Mouse (Mus musculus): Measurements from ENCODE around the gene Cd93. TPM values are rescaled to one million over a fixed set of nuclear protein-coding genes. Genes with fewer than 3 reads are reported as not detected.

Cd93 gene
- polyA plus RNA-seq (2015; fragmentation: Nextera tagmentation; extraction: Ambion mirVana): 16.3 and 17.1 TPM in 2 replicates

DNA sequence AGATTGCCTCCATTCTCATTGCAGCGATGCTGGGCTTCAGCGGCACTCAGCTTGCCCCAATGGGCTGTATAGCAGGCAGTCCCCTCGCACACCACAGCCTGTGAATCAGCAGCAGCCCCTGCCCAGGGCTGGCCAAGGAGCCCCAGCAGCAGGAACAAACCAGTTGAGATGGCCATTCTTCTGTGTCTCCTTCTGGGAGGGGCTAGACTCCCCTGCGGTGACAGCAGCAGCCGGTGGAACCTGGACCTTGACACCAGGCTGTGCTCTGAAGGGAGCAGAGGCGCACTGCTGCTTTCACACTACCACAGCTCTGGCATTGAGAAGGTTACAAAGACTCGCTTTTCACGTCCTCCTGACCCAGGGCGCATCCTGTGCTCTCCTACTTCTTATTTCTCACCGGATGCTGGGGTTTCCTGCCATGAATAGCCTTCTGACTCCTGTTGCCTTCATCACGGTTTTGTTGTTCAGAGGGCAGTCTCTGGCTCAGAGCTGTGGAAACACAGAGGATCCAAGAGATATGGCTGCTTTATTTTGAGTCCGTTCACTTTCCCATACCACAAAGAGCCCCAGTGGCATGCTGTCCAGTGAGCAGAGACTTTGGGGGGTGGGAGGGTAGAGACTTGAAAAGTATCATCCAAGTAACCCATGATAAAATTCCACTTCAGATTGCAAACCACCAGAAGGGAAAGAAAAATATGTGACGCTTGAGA is at the start of gene Cd93:
Gene Cd93 (minus strand): TSS at position 315 of the 710 bp plus-strand sequence.
- peak within 1 kb of the TSS; percentile 36 for H3K4me3 ChIP-seq (replicated peaks)
- peak; percentile 84 for ATAC-seq (replicated peaks; ENCODE audit: low FRiP score)
- H3K9ac ChIP-seq: peak within 1 kb of the TSS; percentile 11; the same call in 1 of the 2 replicates
- no peaks in the 10 kb centered on the region for H3K36me3 ChIP-seq
- WGBS: 38% methylated on average over 13 of the region's 13 CpGs
- peak within 1 kb of the TSS; percentile 34 for H3K4me2 ChIP-seq
- peak within 1 kb of the TSS; percentile 76 for H3K27ac ChIP-seq
- no peaks in the 10 kb centered on the region for H3K9me3 ChIP-seq (replicated peaks)
- H3K27me3 ChIP-seq: no peaks in the 10 kb centered on the region
- peaks cover 8% of the 10 kb centered on the region for H3K4me1 ChIP-seq

DNA sequence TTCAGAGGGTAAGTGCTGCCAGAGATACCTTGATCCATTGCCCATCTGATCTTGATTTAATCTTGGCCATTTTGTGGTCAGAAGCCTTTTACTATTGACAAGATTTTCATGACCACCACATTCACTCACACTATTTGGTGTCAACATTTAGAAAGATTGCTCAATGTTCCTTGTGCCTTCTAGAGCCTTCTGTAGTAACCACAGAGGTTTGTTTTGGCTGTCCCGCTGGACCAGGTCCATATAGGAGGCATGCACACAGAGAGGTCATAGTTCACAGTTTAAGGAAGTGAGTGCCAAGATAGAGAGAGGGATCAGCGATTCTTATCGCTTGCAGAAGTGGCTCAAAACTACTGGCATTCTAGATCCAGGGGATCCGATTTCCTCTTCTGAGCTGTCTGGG is 48.7 kb upstream of the Cd93 start:
- WGBS: 69% methylated on average over 4 of the region's 4 CpGs
- no peak overlapping the region for H3K4me3 ChIP-seq (replicated peaks)
- no peaks in the 10 kb centered on the region for H3K36me3 ChIP-seq
- no peak overlapping the region for H3K4me2 ChIP-seq
- H3K9ac ChIP-seq: no peak overlapping the region
- H3K27ac ChIP-seq: no peak overlapping the region
- no peak for ATAC-seq (replicated peaks; ENCODE audit: low FRiP score)
- H3K9me3 ChIP-seq (replicated peaks): no peaks in the 10 kb centered on the region
- H3K4me1 ChIP-seq: 0 out of 2 replicates have a peak, but pooled peaks cover 6% of the 10 kb centered on the region
- H3K27me3 ChIP-seq: no peaks in the 10 kb centered on the region

GRCm38 (mm10) chr2:148490150-148490549 is 46.8 kb upstream of the Cd93 start:
- no peak overlapping the region for H3K4me2 ChIP-seq
- WGBS: 32% methylated on average over 6 of the region's 6 CpGs
- no peak; the same call in 1 of the 2 replicates for ATAC-seq (replicated peaks; ENCODE audit: low FRiP score)
- 0 out of 2 replicates have a peak, but pooled peaks cover 6% of the 10 kb centered on the region for H3K4me1 ChIP-seq
- H3K9me3 ChIP-seq (replicated peaks): no peaks in the 10 kb centered on the region
- no peaks in the 10 kb centered on the region for H3K36me3 ChIP-seq
- H3K9ac ChIP-seq: no peak overlapping the region
- H3K4me3 ChIP-seq (replicated peaks): no peak overlapping the region
- H3K27ac ChIP-seq: no peak overlapping the region
- no peaks in the 10 kb centered on the region for H3K27me3 ChIP-seq

GRCm38 (mm10) chr2:148488885-148489284 is 45.5 kb upstream of the Cd93 start:
- 0 out of 2 replicates have a peak, but pooled peaks cover 6% of the 10 kb centered on the region for H3K4me1 ChIP-seq
- no peak for ATAC-seq (replicated peaks; ENCODE audit: low FRiP score)
- 89% methylated on average over 2 of the region's 2 CpGs for WGBS
- H3K27ac ChIP-seq: no peak overlapping the region
- H3K27me3 ChIP-seq: no peaks in the 10 kb centered on the region
- no peaks in the 10 kb centered on the region for H3K9me3 ChIP-seq (replicated peaks)
- no peak overlapping the region for H3K4me2 ChIP-seq
- H3K4me3 ChIP-seq (replicated peaks): no peak overlapping the region
- no peak overlapping the region for H3K9ac ChIP-seq
- no peaks in the 10 kb centered on the region for H3K36me3 ChIP-seq

DNA sequence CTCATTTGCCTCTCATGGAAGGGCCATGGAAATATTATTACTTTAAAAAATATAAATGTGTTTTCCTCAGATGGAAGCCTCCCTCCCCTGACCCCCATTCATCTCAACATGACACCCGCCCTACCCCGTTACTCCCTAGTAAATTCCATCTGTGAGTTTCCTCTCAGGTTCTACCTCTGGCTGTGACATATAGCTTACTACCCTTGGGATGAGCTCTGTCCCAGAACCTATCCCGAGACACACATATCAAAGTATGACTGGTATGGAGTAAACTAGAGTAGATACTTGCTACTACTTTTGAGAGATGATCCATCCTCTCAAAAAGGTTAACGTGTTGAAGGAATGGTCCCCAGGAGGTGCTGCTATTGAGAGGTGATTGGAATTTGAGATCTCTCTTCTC is 42.2 kb upstream of the Cd93 start:
- no peak overlapping the region for H3K27ac ChIP-seq
- H3K36me3 ChIP-seq: no peaks in the 10 kb centered on the region
- H3K9ac ChIP-seq: no peak overlapping the region
- ATAC-seq (replicated peaks; ENCODE audit: low FRiP score): no peak
- 0 out of 2 replicates have a peak, but pooled peaks cover 6% of the 10 kb centered on the region for H3K4me1 ChIP-seq
- no peak overlapping the region for H3K4me2 ChIP-seq
- no peaks in the 10 kb centered on the region for H3K9me3 ChIP-seq (replicated peaks)
- H3K4me3 ChIP-seq (replicated peaks): no peak overlapping the region
- no peaks in the 10 kb centered on the region for H3K27me3 ChIP-seq
- WGBS: 78% methylated on average over 4 of the region's 4 CpGs

DNA sequence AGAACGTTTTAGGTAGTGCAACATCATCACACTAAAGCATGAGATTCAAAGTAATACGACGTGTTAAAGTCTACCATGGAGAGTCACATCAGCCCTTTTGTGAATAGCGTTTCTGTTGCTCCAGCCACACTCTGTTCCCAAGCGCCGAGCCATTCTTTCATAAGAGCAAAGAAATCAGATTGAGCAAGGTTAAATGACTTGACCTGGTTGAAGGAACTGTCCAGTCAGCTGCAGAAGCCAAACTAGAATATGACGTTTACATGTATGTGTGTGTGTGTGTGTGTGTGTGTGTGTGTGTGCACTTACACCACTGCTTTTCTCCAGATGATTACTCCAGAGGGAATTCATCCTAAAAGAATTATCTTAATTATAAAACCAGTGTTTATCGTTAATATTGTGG is 37.0 kb upstream of the Cd93 start:
- H3K9me3 ChIP-seq (replicated peaks): no peaks in the 10 kb centered on the region
- no peak overlapping the region for H3K4me3 ChIP-seq (replicated peaks)
- H3K36me3 ChIP-seq: no peaks in the 10 kb centered on the region
- H3K9ac ChIP-seq: no peak overlapping the region
- no peak overlapping the region for H3K27ac ChIP-seq
- peaks cover 6% of the 10 kb centered on the region; the same call in 1 of the 2 replicates for H3K4me1 ChIP-seq
- 86% methylated on average over 8 of the region's 8 CpGs for whole genome bisulfite sequencing
- H3K4me2 ChIP-seq: no peak overlapping the region
- H3K27me3 ChIP-seq: no peaks in the 10 kb centered on the region
- no peak for ATAC-seq (replicated peaks; ENCODE audit: low FRiP score)

- peaks cover 6% of the 10 kb centered on the region; the same call in 1 of the 2 replicates for H3K4me1 ChIP-seq
- H3K27me3 ChIP-seq: no peaks in the 10 kb centered on the region
- WGBS: 34% methylated on average over 3 of the region's 3 CpGs
- no peaks in the 10 kb centered on the region for H3K36me3 ChIP-seq
- no peak overlapping the region for H3K9ac ChIP-seq
- ATAC-seq (replicated peaks; ENCODE audit: low FRiP score): peak; percentile 91
- no peak overlapping the region for H3K4me2 ChIP-seq
- H3K4me3 ChIP-seq (replicated peaks): no peak overlapping the region
- peak overlapping the region; percentile 51; the same call in 1 of the 2 replicates for H3K27ac ChIP-seq
- no peaks in the 10 kb centered on the region for H3K9me3 ChIP-seq (replicated peaks)
Measured at GRCm38 (mm10) chr2:148478141-148478701, 34.9 kb upstream of the Cd93 start.

GRCm38 (mm10) chr2:148477346-148477745 is 34.0 kb upstream of the Cd93 start:
- no peaks in the 10 kb centered on the region for H3K36me3 ChIP-seq
- H3K27me3 ChIP-seq: no peaks in the 10 kb centered on the region
- no peaks in the 10 kb centered on the region for H3K9me3 ChIP-seq (replicated peaks)
- peaks cover 6% of the 10 kb centered on the region; the same call in 1 of the 2 replicates for H3K4me1 ChIP-seq
- no peak overlapping the region for H3K9ac ChIP-seq
- no peak overlapping the region for H3K4me3 ChIP-seq (replicated peaks)
- ATAC-seq (replicated peaks; ENCODE audit: low FRiP score): no peak
- no peak overlapping the region for H3K27ac ChIP-seq
- no peak overlapping the region for H3K4me2 ChIP-seq
- WGBS: 75% methylated on average over 2 of the region's 2 CpGs

DNA sequence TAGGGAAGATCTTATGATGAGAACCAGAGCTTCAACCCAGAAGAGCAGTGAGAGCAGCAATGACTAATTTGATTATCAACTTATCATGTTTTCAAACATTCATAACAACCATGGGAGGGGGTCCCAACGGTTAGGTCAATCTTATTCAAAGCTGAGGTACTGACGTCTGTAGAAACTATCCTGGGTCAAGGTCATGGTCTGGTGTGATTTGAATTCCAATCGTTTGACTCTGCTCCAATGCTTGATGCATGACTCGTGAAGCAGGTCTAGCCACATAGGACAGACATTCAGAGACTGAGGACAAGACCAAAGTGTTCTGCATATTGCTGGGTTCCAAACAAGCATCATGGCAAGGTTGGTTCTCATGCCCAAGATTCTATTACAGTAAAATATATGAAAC is 33.2 kb upstream of the Cd93 start:
- H3K4me1 ChIP-seq: peaks cover 6% of the 10 kb centered on the region; the same call in 1 of the 2 replicates
- no peak overlapping the region for H3K27ac ChIP-seq
- H3K4me2 ChIP-seq: no peak overlapping the region
- H3K9ac ChIP-seq: no peak overlapping the region
- WGBS: 75% methylated on average over 4 of the region's 4 CpGs
- H3K4me3 ChIP-seq (replicated peaks): no peak overlapping the region
- H3K27me3 ChIP-seq: no peaks in the 10 kb centered on the region
- no peaks in the 10 kb centered on the region for H3K9me3 ChIP-seq (replicated peaks)
- no peaks in the 10 kb centered on the region for H3K36me3 ChIP-seq
- no peak for ATAC-seq (replicated peaks; ENCODE audit: low FRiP score)

DNA sequence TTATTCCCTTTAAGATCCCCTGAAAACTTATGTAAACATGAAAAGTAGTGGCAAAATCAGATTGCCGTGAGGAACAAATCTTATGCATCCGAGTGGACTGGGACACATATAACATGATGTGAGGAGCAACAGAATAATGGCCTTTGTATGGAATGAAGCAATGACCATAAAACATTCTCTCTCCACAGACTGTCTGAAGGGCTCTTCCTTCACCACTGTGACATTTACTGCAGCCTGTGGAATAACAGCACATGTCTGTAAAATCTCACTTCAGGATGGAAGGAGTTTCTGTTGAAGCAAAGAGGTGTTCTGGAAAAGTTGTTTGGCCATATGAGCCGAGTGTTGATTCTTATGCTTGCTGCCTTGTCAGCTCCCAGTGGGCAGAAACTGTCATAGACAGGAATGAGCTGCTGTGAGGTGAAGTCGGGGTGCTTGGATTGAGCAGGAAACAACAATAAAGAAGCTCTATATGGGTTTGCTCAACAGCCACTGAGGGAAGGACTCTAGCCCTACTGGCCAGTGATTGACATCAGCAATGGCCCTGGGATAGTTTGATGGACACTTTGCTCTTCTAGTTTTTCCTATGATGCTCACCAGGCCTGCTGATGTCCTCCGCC is 32.6 kb upstream of the Cd93 start:
- 75% methylated on average over 5 of the region's 5 CpGs for WGBS
- H3K9me3 ChIP-seq (replicated peaks): no peaks in the 10 kb centered on the region
- no peak overlapping the region for H3K27ac ChIP-seq
- H3K9ac ChIP-seq: no peak overlapping the region
- H3K4me1 ChIP-seq: peaks cover 6% of the 10 kb centered on the region; the same call in 1 of the 2 replicates
- no peak for ATAC-seq (replicated peaks; ENCODE audit: low FRiP score)
- H3K27me3 ChIP-seq: no peaks in the 10 kb centered on the region
- H3K4me3 ChIP-seq (replicated peaks): no peak overlapping the region
- H3K36me3 ChIP-seq: no peaks in the 10 kb centered on the region
- H3K4me2 ChIP-seq: no peak overlapping the region

- H3K4me1 ChIP-seq: peaks cover 6% of the 10 kb centered on the region; the same call in 1 of the 2 replicates
- H3K27me3 ChIP-seq: no peaks in the 10 kb centered on the region
- WGBS: 61% methylated on average over 6 of the region's 7 CpGs
- no peaks in the 10 kb centered on the region for H3K9me3 ChIP-seq (replicated peaks)
- no peak overlapping the region for H3K4me3 ChIP-seq (replicated peaks)
- H3K4me2 ChIP-seq: no peak overlapping the region
- peak overlapping the region; percentile 48 for H3K27ac ChIP-seq
- peak; percentile 54; the same call in 1 of the 2 replicates for ATAC-seq (replicated peaks; ENCODE audit: low FRiP score)
- H3K9ac ChIP-seq: no peak overlapping the region
- no peaks in the 10 kb centered on the region for H3K36me3 ChIP-seq
Measured at GRCm38 (mm10) chr2:148469341-148470238, 26.2 kb upstream of the Cd93 start.

Measured in kidney, embryonic 15.5 days (tissue).